Mouse (Mus musculus): Measurements from ENCODE around the gene Elp4. TPM values are rescaled to one million over a fixed set of nuclear protein-coding genes. Genes with fewer than 3 reads are reported as not detected.
A peak's percentile ranks its signal among the peaks of the same experiment; 100 is the strongest.

Elp4 gene
- polyA plus RNA-seq, 1 experiment from 2014 or later: 13.4 TPM

GRCm38 (mm10) chr2:105684991-105685650, 219.2 kb downstream of the Elp4 start:
- no peak overlapping the region for H3K4me2 ChIP-seq (ENCODE audit: low read depth, low read length)
- no peak for ATAC-seq (ENCODE audit: low read depth)
- no peaks in the 10 kb centered on the region for H3K9me3 ChIP-seq (replicated peaks; ENCODE audit: control insufficient read depth, low read length)
- H3K4me1 ChIP-seq (ENCODE audit: control insufficient read depth, low read depth, low read length): peaks cover 2% of the 10 kb centered on the region
- no peak overlapping the region for H3K4me3 ChIP-seq (ENCODE audit: low read depth, low read length)
- H3K27ac ChIP-seq (ENCODE audit: low read length): no peak overlapping the region
- H3K27me3 ChIP-seq (ENCODE audit: control insufficient read depth, insufficient read depth, low read depth, low read length): peaks cover 96% of the 10 kb centered on the region
- no peak overlapping the region for H3K9ac ChIP-seq (ENCODE audit: low read depth, low read length)
- no peaks in the 10 kb centered on the region for H3K36me3 ChIP-seq (ENCODE audit: control insufficient read depth, insufficient read depth)
- 2% methylated on average over 11 of the region's 11 CpGs for WGBS (ENCODE audit: insufficient replicate concordance)

DNA sequence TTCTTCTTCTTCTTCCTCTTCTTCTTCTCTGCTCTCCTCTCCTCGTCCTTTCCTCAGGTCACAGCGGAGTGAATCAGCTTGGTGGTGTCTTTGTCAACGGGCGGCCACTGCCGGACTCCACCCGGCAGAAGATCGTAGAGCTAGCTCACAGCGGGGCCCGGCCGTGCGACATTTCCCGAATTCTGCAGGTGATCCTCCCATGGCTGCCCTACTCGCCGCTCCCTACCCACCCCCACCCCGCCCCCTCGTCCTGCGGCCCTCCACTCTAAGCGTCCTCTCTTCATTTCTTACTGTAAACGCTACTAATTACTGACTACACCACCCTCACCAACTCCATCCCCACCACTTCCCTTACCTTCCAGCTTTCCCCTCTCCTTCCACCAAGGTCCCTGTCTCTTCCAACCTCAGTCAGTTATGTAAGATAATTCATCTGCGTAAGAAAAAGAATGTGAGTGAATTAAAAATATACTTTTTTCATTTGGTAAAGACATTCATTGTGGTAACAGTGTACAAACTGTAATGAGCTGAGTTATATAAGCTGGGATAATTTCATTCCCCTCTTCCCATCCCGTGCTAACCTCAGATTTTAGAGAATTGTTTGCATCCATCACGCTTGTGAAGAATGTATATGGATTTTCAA, 220.5 kb downstream of the Elp4 start:
- under 1% methylated on average over 22 of the region's 22 CpGs for WGBS (ENCODE audit: insufficient replicate concordance)
- no peak for ATAC-seq (ENCODE audit: low read depth)
- H3K9me3 ChIP-seq (replicated peaks; ENCODE audit: control insufficient read depth, low read length): no peaks in the 10 kb centered on the region
- H3K4me1 ChIP-seq (ENCODE audit: control insufficient read depth, low read depth, low read length): peaks cover 2% of the 10 kb centered on the region
- no peak overlapping the region for H3K27ac ChIP-seq (ENCODE audit: low read length)
- peaks cover 96% of the 10 kb centered on the region for H3K27me3 ChIP-seq (ENCODE audit: control insufficient read depth, insufficient read depth, low read depth, low read length)
- H3K36me3 ChIP-seq (ENCODE audit: control insufficient read depth, insufficient read depth): no peaks in the 10 kb centered on the region
- no peak overlapping the region for H3K4me3 ChIP-seq (ENCODE audit: low read depth, low read length)
- no peak overlapping the region for H3K4me2 ChIP-seq (ENCODE audit: low read depth, low read length)
- no peak overlapping the region for H3K9ac ChIP-seq (ENCODE audit: low read depth, low read length)

- Histone ChIP-seq H3K27ac (ENCODE audit: low read length) (no peak overlapping the region), H3K4me1 (ENCODE audit: control insufficient read depth, low read depth, low read length) (peaks cover 2% of the 10 kb centered on the region), H3K4me2 (ENCODE audit: low read depth, low read length) (no peak overlapping the region), H3K9ac (ENCODE audit: low read depth, low read length) (no peak overlapping the region), H3K36me3 (ENCODE audit: control insufficient read depth, insufficient read depth) (no peaks in the 10 kb centered on the region), H3K4me3 (ENCODE audit: low read depth, low read length) (no peak overlapping the region), H3K9me3 (replicated peaks; ENCODE audit: control insufficient read depth, low read length) (no peaks in the 10 kb centered on the region), H3K27me3 (ENCODE audit: control insufficient read depth, insufficient read depth, low read depth, low read length) (peaks cover 94% of the 10 kb centered on the region)
- WGBS (ENCODE audit: insufficient replicate concordance): 2% methylated on average over 21 of the region's 21 CpGs
- no peak for ATAC-seq (ENCODE audit: low read depth)
These were observed 221.6 kb downstream of the Elp4 start for GRCm38 (mm10) chr2:105682634-105683351.

DNA sequence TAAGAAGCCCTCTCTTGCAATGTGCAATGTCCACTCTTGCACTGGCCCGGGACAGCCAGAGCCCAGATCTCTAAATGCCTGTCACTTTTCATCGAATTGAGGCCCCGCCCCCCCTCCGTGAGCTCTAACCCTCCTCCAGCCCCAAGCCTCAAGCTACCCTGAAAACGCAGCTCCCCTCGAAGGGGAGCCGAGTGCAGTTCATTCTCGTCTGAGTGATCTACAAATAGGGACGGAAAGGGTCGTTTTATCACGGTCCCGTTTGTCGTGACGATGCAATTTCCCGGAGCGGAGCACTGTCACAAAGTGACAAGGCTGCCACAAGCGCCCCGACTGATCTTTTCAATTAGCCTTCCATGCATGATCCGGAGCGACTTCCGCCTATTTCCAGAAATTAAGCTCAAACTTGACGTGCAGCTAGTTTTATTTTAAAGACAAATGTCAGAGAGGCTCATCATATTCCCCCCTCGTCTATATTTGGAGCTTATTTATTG, 222.3 kb downstream of the Elp4 start:
- Histone ChIP-seq H3K27ac (ENCODE audit: low read length) (no peak overlapping the region), H3K9me3 (replicated peaks; ENCODE audit: control insufficient read depth, low read length) (no peaks in the 10 kb centered on the region), H3K4me1 (ENCODE audit: control insufficient read depth, low read depth, low read length) (no peaks in the 10 kb centered on the region; the same call in 1 of the 2 replicates), H3K4me3 (ENCODE audit: low read depth, low read length) (0 out of 2 replicates have a peak overlapping the region, but pooled peaks have one; percentile 0), H3K27me3 (ENCODE audit: control insufficient read depth, insufficient read depth, low read depth, low read length) (peaks cover 94% of the 10 kb centered on the region), H3K36me3 (ENCODE audit: control insufficient read depth, insufficient read depth) (no peaks in the 10 kb centered on the region), H3K4me2 (ENCODE audit: low read depth, low read length) (no peak overlapping the region), H3K9ac (ENCODE audit: low read depth, low read length) (no peak overlapping the region)
- WGBS (ENCODE audit: insufficient replicate concordance): under 1% methylated on average over 23 of the region's 23 CpGs
- ATAC-seq (ENCODE audit: low read depth): no peak

DNA sequence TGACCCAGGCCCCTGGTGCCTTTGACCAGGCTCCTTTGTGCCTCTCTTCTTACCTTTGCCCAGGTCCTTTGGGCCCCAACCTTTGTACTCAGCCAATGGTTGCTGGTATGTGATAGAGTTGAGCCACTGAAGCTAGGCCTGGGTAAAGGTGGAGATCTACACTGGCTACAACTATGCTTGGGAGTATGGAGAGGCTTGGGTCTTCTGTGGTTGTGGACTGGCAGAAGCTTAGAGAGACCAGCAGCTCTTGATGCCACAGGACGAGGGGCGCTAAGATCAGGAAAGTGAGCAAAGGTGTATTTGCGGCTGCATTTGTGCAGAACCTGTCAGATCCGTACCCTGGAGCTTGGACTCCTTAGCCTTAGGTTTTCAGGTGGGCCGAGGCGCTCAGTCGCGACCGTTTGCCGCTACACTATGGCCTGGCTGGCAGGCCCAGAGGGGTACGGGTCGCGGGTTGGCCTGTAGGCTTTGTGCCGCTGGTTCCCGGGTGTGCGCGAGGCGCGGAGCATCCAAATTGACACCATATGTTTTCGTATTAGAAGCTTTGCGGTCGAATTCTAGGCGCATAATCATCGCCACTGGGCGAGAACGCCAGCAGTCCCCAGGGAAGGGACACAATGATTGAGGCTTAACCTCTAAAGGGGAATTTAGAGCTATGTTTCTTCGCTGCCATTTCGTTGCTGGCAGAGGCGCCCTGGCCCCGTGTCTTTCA, 223.2 kb downstream of the Elp4 start:
- peaks cover 94% of the 10 kb centered on the region for H3K27me3 ChIP-seq (ENCODE audit: control insufficient read depth, insufficient read depth, low read depth, low read length)
- H3K9me3 ChIP-seq (replicated peaks; ENCODE audit: control insufficient read depth, low read length): no peaks in the 10 kb centered on the region
- 3% methylated on average over 30 of the region's 30 CpGs for WGBS (ENCODE audit: insufficient replicate concordance)
- H3K27ac ChIP-seq (ENCODE audit: low read length): no peak overlapping the region
- no peak overlapping the region for H3K9ac ChIP-seq (ENCODE audit: low read depth, low read length)
- no peaks in the 10 kb centered on the region; the same call in 1 of the 2 replicates for H3K4me1 ChIP-seq (ENCODE audit: control insufficient read depth, low read depth, low read length)
- H3K36me3 ChIP-seq (ENCODE audit: control insufficient read depth, insufficient read depth): no peaks in the 10 kb centered on the region
- ATAC-seq (ENCODE audit: low read depth): no peak
- no peak overlapping the region for H3K4me3 ChIP-seq (ENCODE audit: low read depth, low read length)
- H3K4me2 ChIP-seq (ENCODE audit: low read depth, low read length): no peak overlapping the region

DNA sequence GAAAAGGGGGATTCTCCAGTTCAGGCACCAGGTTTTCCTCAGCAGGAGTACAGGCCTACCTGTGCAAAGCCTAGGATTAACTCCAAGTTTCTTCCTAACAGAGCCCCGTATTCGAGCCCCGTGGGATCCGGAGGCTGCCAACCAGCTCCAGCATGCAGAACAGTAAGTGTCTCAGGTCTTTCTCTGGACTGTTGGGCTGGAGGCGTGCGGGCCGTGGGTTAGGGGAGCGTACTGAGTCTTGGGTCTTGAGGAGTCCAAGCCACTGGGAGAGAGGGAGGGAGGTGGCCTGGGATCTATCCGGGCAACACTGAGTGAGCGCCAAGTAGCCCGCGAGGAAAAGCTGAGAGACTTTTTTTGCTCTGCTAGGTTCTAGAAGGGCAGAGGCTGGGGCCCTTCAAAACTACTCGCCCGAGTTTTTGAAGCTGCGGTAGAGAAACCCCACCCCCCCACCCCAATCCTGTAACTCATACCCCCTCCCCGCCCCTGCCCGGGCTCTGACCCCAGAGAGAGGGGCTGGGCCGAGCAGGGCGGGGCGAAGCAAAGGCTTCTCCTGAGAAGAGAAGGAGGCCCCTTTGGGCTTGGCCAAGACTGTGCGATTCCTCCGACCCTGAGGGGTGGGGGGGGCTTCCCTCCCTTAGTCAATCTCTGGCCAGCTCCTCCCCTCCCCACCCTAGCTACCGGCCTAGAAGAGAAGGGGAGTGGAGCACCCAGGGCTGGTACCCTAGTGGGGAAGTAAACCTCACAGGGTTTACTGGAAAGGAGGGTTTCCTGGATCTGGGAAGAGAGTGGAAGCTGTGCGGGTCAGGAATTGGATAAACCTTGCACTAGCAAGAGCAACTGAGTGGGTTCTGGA, 224.0 kb downstream of the Elp4 start:
- Histone ChIP-seq H3K4me3 (ENCODE audit: low read depth, low read length) (no peak overlapping the region), H3K27ac (ENCODE audit: low read length) (no peak overlapping the region), H3K9me3 (replicated peaks; ENCODE audit: control insufficient read depth, low read length) (no peaks in the 10 kb centered on the region), H3K4me2 (ENCODE audit: low read depth, low read length) (no peak overlapping the region), H3K9ac (ENCODE audit: low read depth, low read length) (no peak overlapping the region), H3K27me3 (ENCODE audit: control insufficient read depth, insufficient read depth, low read depth, low read length) (peaks cover 94% of the 10 kb centered on the region), H3K36me3 (ENCODE audit: control insufficient read depth, insufficient read depth) (no peaks in the 10 kb centered on the region), H3K4me1 (ENCODE audit: control insufficient read depth, low read depth, low read length) (no peaks in the 10 kb centered on the region; the same call in 1 of the 2 replicates)
- 5% methylated on average over 23 of the region's 24 CpGs for WGBS (ENCODE audit: insufficient replicate concordance)
- no peak for ATAC-seq (ENCODE audit: low read depth)

GRCm38 (mm10) chr2:105679331-105679730, 225.0 kb downstream of the Elp4 start:
- no peak overlapping the region for H3K4me3 ChIP-seq (ENCODE audit: low read depth, low read length)
- ATAC-seq (ENCODE audit: low read depth): no peak
- H3K9me3 ChIP-seq (replicated peaks; ENCODE audit: control insufficient read depth, low read length): no peaks in the 10 kb centered on the region
- WGBS (ENCODE audit: insufficient replicate concordance): 7% methylated on average over 2 of the region's 2 CpGs
- H3K4me2 ChIP-seq (ENCODE audit: low read depth, low read length): no peak overlapping the region
- H3K9ac ChIP-seq (ENCODE audit: low read depth, low read length): no peak overlapping the region
- H3K36me3 ChIP-seq (ENCODE audit: control insufficient read depth, insufficient read depth): no peaks in the 10 kb centered on the region
- H3K27ac ChIP-seq (ENCODE audit: low read length): no peak overlapping the region
- peaks cover 96% of the 10 kb centered on the region for H3K27me3 ChIP-seq (ENCODE audit: control insufficient read depth, insufficient read depth, low read depth, low read length)
- H3K4me1 ChIP-seq (ENCODE audit: control insufficient read depth, low read depth, low read length): peaks cover 8% of the 10 kb centered on the region

- no peaks in the 10 kb centered on the region for H3K36me3 ChIP-seq (ENCODE audit: control insufficient read depth, insufficient read depth)
- peaks cover 10% of the 10 kb centered on the region for H3K4me1 ChIP-seq (ENCODE audit: control insufficient read depth, low read depth, low read length)
- H3K4me3 ChIP-seq (ENCODE audit: low read depth, low read length): no peak overlapping the region
- no peak for ATAC-seq (ENCODE audit: low read depth)
- H3K27ac ChIP-seq (ENCODE audit: low read length): no peak overlapping the region
- no peak overlapping the region for H3K4me2 ChIP-seq (ENCODE audit: low read depth, low read length)
- H3K27me3 ChIP-seq (ENCODE audit: control insufficient read depth, insufficient read depth, low read depth, low read length): peaks cover 97% of the 10 kb centered on the region
- 1% methylated on average over 7 of the region's 7 CpGs for WGBS (ENCODE audit: insufficient replicate concordance)
- no peaks in the 10 kb centered on the region for H3K9me3 ChIP-seq (replicated peaks; ENCODE audit: control insufficient read depth, low read length)
- H3K9ac ChIP-seq (ENCODE audit: low read depth, low read length): no peak overlapping the region
These were observed 225.5 kb downstream of the Elp4 start for GRCm38 (mm10) chr2:105678880-105679321.

Data from liver, embryonic 16.5 days (tissue).